Mouse (Mus musculus): ENCODE measurements around the gene Tnfaip1.
"Not testable (repeated sequence)": the region's sequence is repeated elsewhere in the genome, so short reads cannot be mapped to it uniquely, and the experiment has no call there.

DNA sequence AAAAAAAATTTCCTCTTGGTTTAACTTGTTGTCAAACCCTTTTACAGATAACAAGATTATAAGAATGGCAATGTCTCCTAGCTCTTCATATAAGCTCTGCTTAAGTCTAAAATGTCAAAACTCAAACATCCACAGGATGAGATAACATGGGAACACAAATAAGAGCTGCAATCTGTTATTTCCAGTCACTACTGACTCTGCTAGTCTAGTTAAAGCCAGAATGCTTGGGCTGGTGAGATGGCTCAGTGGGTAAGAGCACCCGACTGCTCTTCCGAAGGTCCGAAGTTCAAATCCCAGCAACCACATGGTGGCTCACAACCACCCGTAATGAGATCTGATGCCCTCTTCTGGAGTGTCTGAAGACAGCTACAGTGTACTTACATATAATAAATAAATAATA lies 37.9 kb upstream of the Tnfaip1 start:
- not testable (repeated sequence) for TF ChIP-seq POLR2A (IDR thresholded peaks at IDR 0.05; ENCODE audit: control insufficient read depth, extremely low read depth, insufficient read depth, low read length, poor library complexity); CTCF (IDR thresholded peaks at IDR 0.05; ENCODE audit: borderline replicate concordance, control insufficient read depth, extremely low read depth, insufficient read depth, low read length, poor library complexity)

All from thymus, adult 2 months (tissue).